Mouse (Mus musculus): ENCODE measurements around the gene 1810043G02Rik. TPM values are rescaled to one million over a fixed set of nuclear protein-coding genes. Genes with fewer than 3 reads are reported as not detected.

The 1810043G02Rik gene
- polyA plus RNA-seq, 1 experiment from 2014 or later = 38.1 TPM

- H3K9me3 ChIP-seq (ENCODE audit: control insufficient read depth, low read depth, low read length) = no peaks in the 10 kb centered on the region
- H3K36me3 ChIP-seq (ENCODE audit: control insufficient read depth, insufficient read depth, low read length) = peaks cover 71% of the 10 kb centered on the region
- H3K4me1 ChIP-seq (ENCODE audit: control insufficient read depth, insufficient read depth, low read length) = no peaks in the 10 kb centered on the region
- 86% methylated on average over 3 of the region's 3 CpGs for WGBS
- ATAC-seq (ENCODE audit: insufficient number of reproducible peaks, insufficient read depth, low FRiP score, low read depth) = no peak
- H3K9ac ChIP-seq (replicated peaks; ENCODE audit: low read depth, low read length) = no peak overlapping the region
- no peak overlapping the region for H3K27ac ChIP-seq (ENCODE audit: low read length)
- no peaks in the 10 kb centered on the region for H3K27me3 ChIP-seq (ENCODE audit: control insufficient read depth, insufficient read depth, low read length)
- no peak overlapping the region for H3K4me3 ChIP-seq (ENCODE audit: low read depth, low read length)
- H3K4me2 ChIP-seq (replicated peaks; ENCODE audit: low read depth, low read length) = no peak overlapping the region
Measured at GRCm38 (mm10) chr10:77995639-77996038, 17.3 kb downstream of the 1810043G02Rik start.

- 92% methylated on average over 5 of the region's 5 CpGs for WGBS
- Histone ChIP-seq H3K4me3 (ENCODE audit: low read depth, low read length) (no peak overlapping the region), H3K4me1 (ENCODE audit: control insufficient read depth, insufficient read depth, low read length) (no peaks in the 10 kb centered on the region), H3K9ac (replicated peaks; ENCODE audit: low read depth, low read length) (no peak overlapping the region), H3K36me3 (ENCODE audit: control insufficient read depth, insufficient read depth, low read length) (peaks cover 80% of the 10 kb centered on the region), H3K27ac (ENCODE audit: low read length) (no peak overlapping the region), H3K27me3 (ENCODE audit: control insufficient read depth, insufficient read depth, low read length) (no peaks in the 10 kb centered on the region), H3K9me3 (ENCODE audit: control insufficient read depth, low read depth, low read length) (no peaks in the 10 kb centered on the region), H3K4me2 (replicated peaks; ENCODE audit: low read depth, low read length) (no peak overlapping the region)
- ATAC-seq (ENCODE audit: insufficient number of reproducible peaks, insufficient read depth, low FRiP score, low read depth) = no peak
Measured at GRCm38 (mm10) chr10:78000200-78000599, 21.9 kb downstream of the 1810043G02Rik start.

- WGBS = 88% methylated on average over 11 of the region's 11 CpGs
- no peaks in the 10 kb centered on the region for H3K9me3 ChIP-seq (ENCODE audit: control insufficient read depth, low read depth, low read length)
- no peak for ATAC-seq (ENCODE audit: insufficient number of reproducible peaks, insufficient read depth, low FRiP score, low read depth)
- H3K4me2 ChIP-seq (replicated peaks; ENCODE audit: low read depth, low read length) = no peak overlapping the region
- no peaks in the 10 kb centered on the region for H3K27me3 ChIP-seq (ENCODE audit: control insufficient read depth, insufficient read depth, low read length)
- H3K9ac ChIP-seq (replicated peaks; ENCODE audit: low read depth, low read length) = no peak overlapping the region
- H3K27ac ChIP-seq (ENCODE audit: low read length) = no peak overlapping the region
- H3K4me3 ChIP-seq (ENCODE audit: low read depth, low read length) = no peak overlapping the region
- peaks cover 7% of the 10 kb centered on the region; the same call in 1 of the 2 replicates for H3K4me1 ChIP-seq (ENCODE audit: control insufficient read depth, insufficient read depth, low read length)
- H3K36me3 ChIP-seq (ENCODE audit: control insufficient read depth, insufficient read depth, low read length) = peaks cover 76% of the 10 kb centered on the region
Measured at GRCm38 (mm10) chr10:78001796-78002195, 23.5 kb downstream of the 1810043G02Rik start.

DNA sequence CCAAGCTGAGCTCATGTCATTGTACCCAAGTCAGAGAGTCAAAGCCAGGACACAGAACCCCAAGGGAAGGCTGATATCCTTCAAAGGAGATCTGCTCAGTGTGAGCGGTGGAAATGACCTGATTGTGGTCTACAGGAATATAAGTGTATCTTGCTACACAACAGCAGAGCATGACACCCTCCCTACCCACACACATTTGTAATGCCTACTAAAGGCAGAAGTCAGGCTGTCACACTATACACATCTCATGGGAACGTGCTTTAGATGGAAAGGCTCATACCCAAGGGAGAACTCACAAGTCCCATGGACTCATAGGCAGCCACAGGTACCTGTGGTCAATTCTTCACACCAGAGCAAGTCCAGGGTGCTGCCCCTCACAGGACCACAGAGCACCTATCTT, 24.0 kb downstream of the 1810043G02Rik start:
- Histone ChIP-seq H3K9me3 (ENCODE audit: control insufficient read depth, low read depth, low read length) (no peaks in the 10 kb centered on the region), H3K36me3 (ENCODE audit: control insufficient read depth, insufficient read depth, low read length) (peaks cover 73% of the 10 kb centered on the region), H3K4me2 (replicated peaks; ENCODE audit: low read depth, low read length) (no peak overlapping the region), H3K27ac (ENCODE audit: low read length) (no peak overlapping the region), H3K4me3 (ENCODE audit: low read depth, low read length) (no peak overlapping the region), H3K9ac (replicated peaks; ENCODE audit: low read depth, low read length) (no peak overlapping the region), H3K27me3 (ENCODE audit: control insufficient read depth, insufficient read depth, low read length) (no peaks in the 10 kb centered on the region), H3K4me1 (ENCODE audit: control insufficient read depth, insufficient read depth, low read length) (peaks cover 7% of the 10 kb centered on the region; the same call in 1 of the 2 replicates)
- WGBS = 91% methylated on average over 2 of the region's 2 CpGs
- ATAC-seq (ENCODE audit: insufficient number of reproducible peaks, insufficient read depth, low FRiP score, low read depth) = no peak

GRCm38 (mm10) chr10:78004479-78005100, 26.3 kb downstream of the 1810043G02Rik start:
- Histone ChIP-seq H3K4me1 (ENCODE audit: control insufficient read depth, insufficient read depth, low read length) (peaks cover 21% of the 10 kb centered on the region), H3K4me3 (ENCODE audit: low read depth, low read length) (no peak overlapping the region), H3K9ac (replicated peaks; ENCODE audit: low read depth, low read length) (no peak overlapping the region), H3K36me3 (ENCODE audit: control insufficient read depth, insufficient read depth, low read length) (peaks cover 51% of the 10 kb centered on the region), H3K4me2 (replicated peaks; ENCODE audit: low read depth, low read length) (no peak overlapping the region), H3K9me3 (ENCODE audit: control insufficient read depth, low read depth, low read length) (no peaks in the 10 kb centered on the region), H3K27me3 (ENCODE audit: control insufficient read depth, insufficient read depth, low read length) (no peaks in the 10 kb centered on the region), H3K27ac (ENCODE audit: low read length) (no peak overlapping the region)
- ATAC-seq (ENCODE audit: insufficient number of reproducible peaks, insufficient read depth, low FRiP score, low read depth) = no peak
- WGBS = 84% methylated on average over 3 of the region's 3 CpGs

DNA sequence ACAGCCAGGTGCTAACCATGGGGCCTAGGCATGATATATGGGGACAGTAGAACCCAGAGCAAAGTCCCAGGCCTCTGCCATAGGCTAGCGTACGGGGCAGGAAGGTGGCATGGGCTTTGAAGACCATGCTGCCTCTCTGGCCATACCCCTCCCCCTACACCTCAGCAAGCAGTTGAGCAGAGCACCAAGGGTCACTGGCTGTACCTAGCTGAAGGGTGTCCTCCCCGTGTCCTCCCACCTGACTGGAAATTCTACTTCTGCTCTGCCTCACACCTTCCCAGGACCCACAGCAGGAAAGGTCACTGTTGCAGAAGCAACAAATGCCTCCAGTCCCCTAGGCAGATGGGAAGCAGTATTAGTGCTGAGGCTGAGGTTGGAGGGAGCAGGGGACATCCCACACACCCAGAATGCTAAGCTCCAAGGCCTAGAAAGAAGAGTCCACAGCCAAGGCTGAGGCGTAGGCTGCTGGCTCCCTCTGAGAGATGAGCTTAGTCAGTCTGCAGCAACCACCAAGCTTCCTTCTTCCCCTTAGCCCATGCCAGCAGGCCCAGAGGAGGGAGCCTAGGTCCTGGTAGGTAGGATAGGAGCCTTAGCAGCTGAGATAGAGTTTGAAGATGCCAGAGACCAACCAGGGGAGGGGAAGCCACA, 27.6 kb downstream of the 1810043G02Rik start:
- Histone ChIP-seq H3K36me3 (ENCODE audit: control insufficient read depth, insufficient read depth, low read length) (peaks cover 38% of the 10 kb centered on the region), H3K27ac (ENCODE audit: low read length) (no peak overlapping the region), H3K4me3 (ENCODE audit: low read depth, low read length) (no peak overlapping the region), H3K27me3 (ENCODE audit: control insufficient read depth, insufficient read depth, low read length) (no peaks in the 10 kb centered on the region), H3K4me2 (replicated peaks; ENCODE audit: low read depth, low read length) (peak overlapping the region; percentile 92; the same call in 1 of the 2 replicates), H3K4me1 (ENCODE audit: control insufficient read depth, insufficient read depth, low read length) (peaks cover 21% of the 10 kb centered on the region), H3K9ac (replicated peaks; ENCODE audit: low read depth, low read length) (no peak overlapping the region), H3K9me3 (ENCODE audit: control insufficient read depth, low read depth, low read length) (no peaks in the 10 kb centered on the region)
- WGBS = 78% methylated on average over 4 of the region's 4 CpGs
- no peak for ATAC-seq (ENCODE audit: insufficient number of reproducible peaks, insufficient read depth, low FRiP score, low read depth)

DNA sequence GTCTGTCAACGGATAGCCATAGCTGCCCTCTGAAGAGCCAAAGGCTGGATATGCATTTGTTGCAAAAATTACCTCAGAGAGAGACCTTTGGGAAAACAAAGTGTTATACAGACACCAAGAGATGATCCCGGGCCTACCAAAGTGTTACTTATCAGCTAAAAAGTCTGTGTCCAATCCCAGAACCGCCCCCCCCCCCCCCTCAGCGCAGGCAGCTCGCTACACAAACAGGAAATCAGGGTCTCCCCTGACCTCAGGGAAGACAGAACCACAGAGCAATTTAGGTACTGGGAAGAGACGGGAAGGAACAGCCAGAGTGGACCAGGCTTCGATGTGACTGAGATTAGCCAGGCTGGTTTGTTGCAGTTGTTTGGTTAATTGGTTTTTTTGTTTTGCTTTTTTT, 28.9 kb downstream of the 1810043G02Rik start:
- peaks cover 27% of the 10 kb centered on the region for H3K36me3 ChIP-seq (ENCODE audit: control insufficient read depth, insufficient read depth, low read length)
- no peaks in the 10 kb centered on the region for H3K9me3 ChIP-seq (ENCODE audit: control insufficient read depth, low read depth, low read length)
- H3K4me3 ChIP-seq (ENCODE audit: low read depth, low read length) = no peak overlapping the region
- WGBS = 28% methylated on average over 7 of the region's 7 CpGs
- no peak for ATAC-seq (ENCODE audit: insufficient number of reproducible peaks, insufficient read depth, low FRiP score, low read depth)
- H3K4me1 ChIP-seq (ENCODE audit: control insufficient read depth, insufficient read depth, low read length) = peaks cover 21% of the 10 kb centered on the region
- no peak overlapping the region for H3K27ac ChIP-seq (ENCODE audit: low read length)
- no peaks in the 10 kb centered on the region for H3K27me3 ChIP-seq (ENCODE audit: control insufficient read depth, insufficient read depth, low read length)
- no peak overlapping the region; the same call in 1 of the 2 replicates for H3K9ac ChIP-seq (replicated peaks; ENCODE audit: low read depth, low read length)
- H3K4me2 ChIP-seq (replicated peaks; ENCODE audit: low read depth, low read length) = peak overlapping the region; percentile 92; the same call in 1 of the 2 replicates

- WGBS = 73% methylated on average over 3 of the region's 3 CpGs
- Histone ChIP-seq H3K36me3 (ENCODE audit: control insufficient read depth, insufficient read depth, low read length) (peaks cover 19% of the 10 kb centered on the region; the same call in 1 of the 2 replicates), H3K9ac (replicated peaks; ENCODE audit: low read depth, low read length) (peak overlapping the region; percentile 72), H3K27me3 (ENCODE audit: control insufficient read depth, insufficient read depth, low read length) (no peaks in the 10 kb centered on the region), H3K27ac (ENCODE audit: low read length) (peak overlapping the region; percentile 98; the same call in 1 of the 2 replicates), H3K9me3 (ENCODE audit: control insufficient read depth, low read depth, low read length) (no peaks in the 10 kb centered on the region), H3K4me2 (replicated peaks; ENCODE audit: low read depth, low read length) (peak overlapping the region; percentile 92), H3K4me1 (ENCODE audit: control insufficient read depth, insufficient read depth, low read length) (peaks cover 21% of the 10 kb centered on the region), H3K4me3 (ENCODE audit: low read depth, low read length) (peak overlapping the region; percentile 74)
- ATAC-seq (ENCODE audit: insufficient number of reproducible peaks, insufficient read depth, low FRiP score, low read depth) = no peak
Measured at GRCm38 (mm10) chr10:78008169-78008568, 29.8 kb downstream of the 1810043G02Rik start.

Measured in stomach, embryonic 14.5 days (tissue).